Mouse (Mus musculus): ENCODE results near the gene Ank2.

DNA sequence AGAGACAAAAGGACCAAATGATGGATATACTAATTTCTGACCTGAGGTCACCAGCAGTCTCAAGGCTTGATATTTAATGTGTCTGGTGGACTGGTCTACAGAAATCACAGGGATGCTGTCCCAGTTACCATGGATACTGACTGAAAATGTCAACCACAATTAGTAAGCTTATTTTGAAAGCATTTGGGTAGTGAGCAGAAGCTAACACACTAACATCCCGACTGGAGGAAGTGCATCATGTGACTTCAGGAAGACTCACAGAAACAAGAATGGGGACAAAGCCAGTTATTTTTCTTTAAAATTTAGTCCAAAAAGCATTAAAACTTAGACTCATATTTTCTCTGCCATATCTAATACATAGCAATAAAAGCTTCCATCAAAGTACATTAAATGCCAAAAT is 546.5 kb downstream of the Ank2 start:
- TF ChIP-seq POLR2A (IDR thresholded peaks at IDR 0.05; ENCODE audit: extremely low read depth, insufficient read depth, low read length) (no peak), CTCF (IDR thresholded peaks at IDR 0.05; ENCODE audit: extremely low read depth, insufficient read depth, low read length) (no peak)

All from cortical plate, adult 2 months (tissue).